Mouse (Mus musculus) heart, postnatal 0 days (tissue): Measurements from ENCODE around the gene Spock1. TPM values are rescaled to one million over a fixed set of nuclear protein-coding genes. Genes with fewer than 3 reads are reported as not detected.

Experiments
- ATAC-seq: fragments of 200-750 bp; cut with Nextera tagmentation; 2 replicates; pipeline ENCODE4 v1.8.0; 2017; ENCODE audit warnings: low read depth, moderate number of reproducible peaks, moderate library complexity; ENCODE audit not compliant: insufficient read depth
- DNase-seq: peaks from one replicate; pipeline ENCODE4 v3.0.0-alpha.2; 2016; ENCODE audit warnings: low spot score
- H3K27ac ChIP-seq: fragments of 300-500 bp; sonication (generic); 2 replicates; pipeline ENCODE4 v1.5.1; 2014; ENCODE audit warnings: low read depth, mild to moderate bottlenecking
- H3K27me3 ChIP-seq: fragments of 300-500 bp; sonication (generic); 2 replicates; pipeline ENCODE4 v1.6.1; 2014; ENCODE audit warnings: low read length, mixed read lengths; ENCODE audit not compliant: control insufficient read depth, insufficient read depth
- H3K36me3 ChIP-seq: fragments of 300-500 bp; sonication (generic); replicated peaks from 2 replicates; pipeline ENCODE4 v1.6.1; 2014; ENCODE audit warnings: low read length, mixed read lengths; ENCODE audit not compliant: control insufficient read depth, insufficient read depth
- H3K4me1 ChIP-seq: fragments of 300-500 bp; sonication (generic); 2 replicates; pipeline ENCODE4 v1.6.1; 2014; ENCODE audit warnings: antibody characterized with exemption; ENCODE audit not compliant: control insufficient read depth, insufficient read depth
- H3K4me2 ChIP-seq: fragments of 300-500 bp; sonication (generic); 2 replicates; pipeline ENCODE4 v1.6.1; 2014; ENCODE audit warnings: low read depth, mild to moderate bottlenecking, low read length, moderate library complexity
- H3K4me3 ChIP-seq: fragments of 300-500 bp; sonication (generic); 2 replicates; pipeline ENCODE4 v1.5.1; 2014; ENCODE audit warnings: low read depth, low read length
- H3K9ac ChIP-seq: fragments of 300-500 bp; sonication (generic); replicated peaks from 2 replicates; pipeline ENCODE4 v1.6.1; 2014; ENCODE audit warnings: low read depth, low read length, mixed read lengths
- H3K9me3 ChIP-seq: fragments of 300-500 bp; sonication (generic); replicated peaks from 2 replicates; pipeline ENCODE4 v1.6.1; 2016; ENCODE audit warnings: low read length; ENCODE audit not compliant: control insufficient read depth
- CTCF ChIP-seq: IDR thresholded peaks from 2 replicates; pipeline ENCODE4 v1.5.1; 2016; ENCODE audit warnings: antibody characterized with exemption, control low read depth, low read depth
- EP300 ChIP-seq: IDR thresholded peaks from 2 replicates; pipeline ENCODE4 v1.6.1; 2016; ENCODE audit warnings: antibody characterized with exemption, low read depth
- WGBS: fragments of 180-500 bp; shearing (Covaris S2); extraction: QIAGEN DNeasy Blood & Tissue Kit; methylation state at CpG from one replicate; pipeline ENCODE4 v1.1.7; 2014; 5-methylcytosine and 5-hydroxymethylcytosine counted together
- polyA plus RNA-seq: library from polyadenylated mRNA; unstranded; fragments of >200 nt; fragmentation: Nextera tagmentation; extraction: Ambion mirVana; gene quantifications from 2 replicates; pipeline ENCODE4 v1.2.1, GENCODE M21; 2015
- total RNA-seq: library from RNA; depleted of rRNA; stranded (reverse); fragments of >200 nt; gene quantifications from 2 replicates; pipeline ENCODE4 v1.2.3, GENCODE M21; 2014; ENCODE audit warnings: low replicate concordance

Gene Spock1
- total and polyA plus RNA-seq, 2 experiments from 2014 or later, result 0.20 to 0.23 TPM

DNA sequence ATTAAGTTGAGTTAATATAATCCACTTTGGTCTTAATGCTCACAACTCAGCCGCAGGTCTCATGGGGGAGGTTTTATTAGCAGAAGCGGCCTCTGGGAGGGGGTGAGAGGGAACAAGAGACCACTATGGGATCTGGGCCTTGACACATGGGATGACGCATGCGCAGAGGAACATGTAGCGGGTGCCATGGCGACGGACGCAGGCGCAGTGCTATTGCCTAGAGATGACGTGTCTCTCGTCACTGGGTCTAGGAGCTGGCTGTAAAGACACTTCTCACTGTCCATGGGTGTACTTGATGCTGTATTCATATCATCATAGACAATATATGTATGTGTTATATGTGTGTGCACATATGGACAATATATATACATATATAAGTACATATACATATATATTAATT, 29.3 kb downstream of the Spock1 start:
- H3K4me1 ChIP-seq, result no peaks in the 10 kb centered on the region
- H3K9ac ChIP-seq, result no peak overlapping the region
- DNase-seq, result no peak
- H3K27ac ChIP-seq, result no peak overlapping the region
- no peaks in the 10 kb centered on the region for H3K36me3 ChIP-seq
- H3K9me3 ChIP-seq, result no peaks in the 10 kb centered on the region
- WGBS, result 89% methylated on average over 11 of the region's 11 CpGs
- H3K27me3 ChIP-seq, result no peaks in the 10 kb centered on the region
- TF ChIP-seq CTCF, result no peak
- no peak for TF ChIP-seq EP300
- H3K4me3 ChIP-seq, result no peak overlapping the region
- ATAC-seq, result no peak
- no peak overlapping the region for H3K4me2 ChIP-seq

DNA sequence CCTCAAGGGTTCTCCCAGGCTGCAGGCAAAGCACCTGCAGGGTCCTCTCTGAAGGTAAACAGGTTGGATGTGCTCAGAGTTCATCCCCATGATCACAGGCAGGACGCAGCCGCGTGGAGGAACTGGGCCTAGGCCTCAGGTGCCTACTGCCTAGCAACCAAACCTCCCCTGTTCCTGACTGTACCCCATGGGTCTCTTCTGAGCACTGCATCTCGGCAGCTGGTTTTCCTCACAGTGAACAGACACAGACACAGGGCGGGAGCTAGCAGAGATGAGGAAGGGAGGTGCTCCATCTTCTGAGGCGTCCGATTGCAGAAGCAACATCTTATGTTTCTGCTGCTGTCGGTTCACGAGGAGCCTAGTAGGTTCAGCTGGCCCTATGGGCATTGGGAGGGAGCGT, 30.4 kb downstream of the Spock1 start:
- Histone ChIP-seq H3K27ac (no peak overlapping the region), H3K9me3 (no peaks in the 10 kb centered on the region), H3K4me1 (no peaks in the 10 kb centered on the region), H3K27me3 (no peaks in the 10 kb centered on the region), H3K4me2 (no peak overlapping the region), H3K4me3 (no peak overlapping the region), H3K9ac (no peak overlapping the region), H3K36me3 (no peaks in the 10 kb centered on the region)
- 69% methylated on average over 10 of the region's 10 CpGs for WGBS
- TF ChIP-seq CTCF (no peak), EP300 (no peak)
- ATAC-seq, result no peak
- DNase-seq, result no peak

DNA sequence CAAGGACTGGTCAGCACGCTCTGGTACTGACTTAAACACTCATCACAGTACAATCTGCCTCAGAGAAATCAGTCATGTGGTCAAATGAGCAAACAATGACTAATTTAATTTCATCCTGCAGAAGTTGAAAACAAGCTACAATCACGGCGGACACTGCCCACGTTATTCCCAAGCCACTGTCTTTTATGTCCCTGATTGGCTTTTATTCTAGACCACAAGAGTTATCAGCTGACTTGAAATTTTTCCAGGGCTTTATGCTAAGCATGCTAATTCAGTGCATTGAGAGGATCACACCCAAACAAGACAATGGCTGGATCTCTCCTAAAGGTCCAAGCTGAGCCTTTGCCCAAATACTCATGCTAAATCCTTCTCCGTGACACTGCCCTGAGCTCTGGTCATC, 31.2 kb downstream of the Spock1 start:
- no peaks in the 10 kb centered on the region for H3K4me1 ChIP-seq
- H3K9me3 ChIP-seq, result no peaks in the 10 kb centered on the region
- H3K4me2 ChIP-seq, result no peak overlapping the region
- no peak for DNase-seq
- no peaks in the 10 kb centered on the region for H3K27me3 ChIP-seq
- no peak overlapping the region for H3K9ac ChIP-seq
- no peak overlapping the region for H3K27ac ChIP-seq
- no peak for TF ChIP-seq CTCF
- TF ChIP-seq EP300, result no peak
- 74% methylated on average over 5 of the region's 5 CpGs for WGBS
- H3K36me3 ChIP-seq, result no peaks in the 10 kb centered on the region
- ATAC-seq, result no peak
- no peak overlapping the region for H3K4me3 ChIP-seq

DNA sequence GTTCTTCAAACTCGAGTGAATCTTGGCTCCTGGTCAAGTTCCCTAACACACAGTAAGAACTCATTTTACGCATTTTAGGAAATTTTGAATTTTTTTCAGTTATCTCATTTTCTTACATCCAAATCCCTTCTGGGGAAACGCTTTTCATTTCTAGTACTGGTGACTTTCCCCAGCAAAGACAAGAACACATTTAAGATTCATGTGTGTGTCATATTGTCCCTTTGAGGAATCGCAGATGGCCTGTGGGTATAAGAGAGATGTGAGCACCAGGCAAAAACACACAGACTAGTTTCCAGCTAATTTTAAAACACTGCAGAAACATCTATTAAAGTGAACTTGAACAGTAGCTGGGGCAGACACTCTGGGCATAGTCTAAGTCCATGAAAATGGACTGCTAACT, 38.1 kb downstream of the Spock1 start:
- Histone ChIP-seq H3K4me3 (no peak overlapping the region), H3K27ac (no peak overlapping the region), H3K9ac (no peak overlapping the region), H3K4me1 (no peaks in the 10 kb centered on the region), H3K4me2 (no peak overlapping the region), H3K27me3 (no peaks in the 10 kb centered on the region), H3K9me3 (no peaks in the 10 kb centered on the region), H3K36me3 (no peaks in the 10 kb centered on the region)
- TF ChIP-seq EP300 (no peak), CTCF (no peak)
- DNase-seq (no peak), ATAC-seq (no peak)
- 66% methylated on average over 4 of the region's 4 CpGs for WGBS

DNA sequence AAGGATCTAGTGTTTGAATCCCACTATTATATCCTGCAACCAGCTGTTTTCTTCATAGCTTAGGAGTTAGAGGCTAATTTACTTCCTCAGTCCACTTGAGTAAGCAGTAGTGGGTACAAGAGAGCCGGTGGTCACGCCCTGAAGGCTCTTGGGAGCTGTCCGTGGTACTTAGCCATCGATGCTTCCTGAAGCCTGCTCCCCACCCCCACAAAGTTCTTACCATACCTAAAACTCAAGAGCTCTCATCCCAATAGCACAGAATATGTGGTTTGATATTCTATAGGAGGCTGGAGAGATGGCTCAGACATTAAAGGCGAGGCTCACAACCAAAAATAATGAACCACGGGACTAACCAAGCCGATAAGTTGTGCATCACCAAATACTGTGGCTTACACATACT, 40.5 kb downstream of the Spock1 start:
- DNase-seq, result no peak
- H3K4me1 ChIP-seq, result no peaks in the 10 kb centered on the region
- no peak overlapping the region for H3K4me3 ChIP-seq
- no peaks in the 10 kb centered on the region for H3K36me3 ChIP-seq
- no peak overlapping the region for H3K4me2 ChIP-seq
- ATAC-seq, result no peak
- no peak overlapping the region for H3K9ac ChIP-seq
- WGBS, result 44% methylated on average over 7 of the region's 7 CpGs
- no peaks in the 10 kb centered on the region for H3K27me3 ChIP-seq
- no peak overlapping the region for H3K27ac ChIP-seq
- no peaks in the 10 kb centered on the region for H3K9me3 ChIP-seq
- TF ChIP-seq EP300 (no peak), CTCF (no peak)

DNA sequence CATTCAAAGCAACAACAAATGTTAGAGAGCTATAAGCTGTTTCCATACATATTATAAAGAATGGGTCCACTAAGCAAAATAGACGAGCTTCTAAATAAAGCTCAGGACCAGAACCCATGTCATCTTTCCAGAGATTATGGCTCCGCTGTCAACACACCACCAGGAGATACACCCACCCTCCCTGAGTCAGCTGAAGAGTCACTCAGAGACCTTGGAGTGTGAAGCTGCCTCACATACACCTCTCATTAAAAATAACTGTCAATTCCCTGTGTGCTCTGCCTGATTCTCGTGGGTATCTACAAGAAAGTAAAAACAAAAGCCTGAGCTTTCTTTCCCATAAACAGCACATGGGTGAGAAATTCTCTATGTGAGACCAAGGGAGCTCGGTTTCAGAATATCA, 43.1 kb downstream of the Spock1 start:
- WGBS, result 45% methylated on average over 4 of the region's 4 CpGs
- ATAC-seq, result no peak
- no peak for DNase-seq

More for the DNA sequence above, 43.1 kb downstream of the Spock1 start:
- no peaks in the 10 kb centered on the region for H3K36me3 ChIP-seq
- TF ChIP-seq EP300, result no peak
- TF ChIP-seq CTCF, result no peak
- no peaks in the 10 kb centered on the region for H3K9me3 ChIP-seq
- H3K4me3 ChIP-seq, result no peak overlapping the region
- H3K27me3 ChIP-seq, result no peaks in the 10 kb centered on the region
- no peaks in the 10 kb centered on the region for H3K4me1 ChIP-seq
- no peak overlapping the region for H3K4me2 ChIP-seq
- no peak overlapping the region for H3K9ac ChIP-seq
- H3K27ac ChIP-seq, result no peak overlapping the region
